Mouse (Mus musculus) liver, embryonic 15.5 days (tissue): ENCODE measurements around the gene Wdr18. TPM values are rescaled to one million over a fixed set of nuclear protein-coding genes. Genes with fewer than 3 reads are reported as not detected.

Experiments used
- ATAC-seq: fragments of 200-750 bp; cut with Nextera tagmentation; 2 replicates; pipeline ENCODE4 v1.8.0; 2017; ENCODE audit warnings: moderate number of reproducible peaks, mild to moderate bottlenecking, moderate library complexity; ENCODE audit not compliant: insufficient read depth
- H3K27ac ChIP-seq: fragments of 300-500 bp; sonication (generic); replicated peaks from 2 replicates; pipeline ENCODE4 v1.5.1; 2015; ENCODE audit warnings: mild to moderate bottlenecking, inconsistent platforms
- H3K27me3 ChIP-seq: fragments of 300-500 bp; sonication (generic); 2 replicates; pipeline ENCODE4 v1.6.1; 2015; ENCODE audit warnings: mild to moderate bottlenecking, inconsistent platforms
- H3K36me3 ChIP-seq: fragments of 300-500 bp; sonication (generic); replicated peaks from 2 replicates; pipeline ENCODE4 v1.6.1; 2015; ENCODE audit warnings: moderate library complexity, mild to moderate bottlenecking, inconsistent platforms
- H3K4me1 ChIP-seq: fragments of 300-500 bp; sonication (generic); replicated peaks from 2 replicates; pipeline ENCODE4 v1.6.1; 2015; ENCODE audit warnings: inconsistent platforms
- H3K4me2 ChIP-seq: fragments of 300-500 bp; sonication (generic); 2 replicates; pipeline ENCODE4 v1.6.1; 2015; ENCODE audit warnings: moderate library complexity, mild to moderate bottlenecking, inconsistent platforms
- H3K4me3 ChIP-seq: fragments of 300-500 bp; sonication (generic); replicated peaks from 2 replicates; pipeline ENCODE4 v1.5.1; 2015; ENCODE audit warnings: mild to moderate bottlenecking, inconsistent platforms
- H3K9ac ChIP-seq: fragments of 300-500 bp; sonication (generic); 2 replicates; pipeline ENCODE4 v1.6.1; 2015; ENCODE audit warnings: moderate library complexity, mild to moderate bottlenecking, inconsistent platforms
- H3K9me3 ChIP-seq: fragments of 300-500 bp; sonication (generic); replicated peaks from 2 replicates; pipeline ENCODE4 v1.6.1; 2016; ENCODE audit warnings: inconsistent platforms
- WGBS: fragments of 180-500 bp; shearing (Covaris S2); methylation state at CpG from one replicate; pipeline ENCODE4 v1.1.7; 2015; ENCODE audit warnings: mixed read lengths; ENCODE audit not compliant: insufficient replicate concordance; 5-methylcytosine and 5-hydroxymethylcytosine counted together
- polyA plus RNA-seq: library from polyadenylated mRNA; unstranded; fragments of >200 nt; fragmentation: Nextera tagmentation; extraction: Ambion mirVana; gene quantifications from 2 replicates; pipeline ENCODE4 v1.2.1, GENCODE M21; 2015

The Wdr18 gene
- polyA plus RNA-seq, 1 experiment from 2014 or later: 48.4 TPM

DNA sequence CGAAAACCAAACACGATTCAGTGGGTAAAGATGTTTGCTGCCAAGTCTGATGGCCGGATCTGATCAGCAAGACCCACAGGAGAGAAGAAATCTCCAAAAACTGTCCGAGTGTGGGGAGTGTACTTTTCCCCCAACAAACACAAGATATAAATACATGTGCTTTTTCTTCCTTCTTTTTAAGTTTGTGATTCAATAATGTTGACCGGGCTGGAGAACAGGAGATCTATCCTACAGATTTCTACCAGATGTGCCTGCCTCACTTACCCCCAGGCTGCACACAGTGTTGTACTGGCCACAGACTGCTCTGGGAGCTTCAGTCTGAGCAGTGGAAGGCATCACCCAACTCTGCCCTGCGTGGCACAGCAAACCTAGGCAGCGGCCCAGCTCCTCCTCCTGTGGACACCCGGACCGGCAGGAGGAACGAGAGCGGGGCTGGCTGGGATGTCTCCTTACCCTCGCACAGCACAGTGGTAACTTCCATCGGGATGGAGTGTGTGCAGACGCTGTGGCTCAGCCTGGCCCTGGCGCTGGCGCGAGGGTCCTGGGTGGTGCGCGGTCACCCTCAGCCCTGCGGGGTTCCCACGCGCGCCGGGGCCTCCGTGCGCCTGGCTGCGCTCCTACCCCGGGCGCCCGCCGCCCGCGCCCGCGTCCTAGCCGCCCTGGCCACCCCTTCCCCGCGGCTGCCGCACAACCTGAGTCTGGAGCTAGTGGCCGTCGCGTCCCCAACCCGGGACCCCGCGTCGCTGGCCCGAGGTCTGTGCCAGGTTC lies 10.6 kb downstream of the Wdr18 start, which contains the start of gene Grin3b:
Grin3b (plus strand) TSS at position 301 of the 768 bp plus-strand sequence.
- H3K9ac ChIP-seq: no peak within 1 kb of the TSS
- peaks cover 53% of the 10 kb centered on the region for H3K27me3 ChIP-seq
- no peak within 1 kb of the TSS for H3K27ac ChIP-seq
- peaks cover 5% of the 10 kb centered on the region; the same call in 1 of the 2 replicates for H3K4me1 ChIP-seq
- no peaks in the 10 kb centered on the region for H3K9me3 ChIP-seq
- ATAC-seq: no peak
- H3K4me2 ChIP-seq: peak within 1 kb of the TSS; percentile 44
- 7% methylated on average over 46 of the region's 47 CpGs for WGBS
- peaks cover 33% of the 10 kb centered on the region for H3K36me3 ChIP-seq
- peak within 1 kb of the TSS; percentile 14 for H3K4me3 ChIP-seq

DNA sequence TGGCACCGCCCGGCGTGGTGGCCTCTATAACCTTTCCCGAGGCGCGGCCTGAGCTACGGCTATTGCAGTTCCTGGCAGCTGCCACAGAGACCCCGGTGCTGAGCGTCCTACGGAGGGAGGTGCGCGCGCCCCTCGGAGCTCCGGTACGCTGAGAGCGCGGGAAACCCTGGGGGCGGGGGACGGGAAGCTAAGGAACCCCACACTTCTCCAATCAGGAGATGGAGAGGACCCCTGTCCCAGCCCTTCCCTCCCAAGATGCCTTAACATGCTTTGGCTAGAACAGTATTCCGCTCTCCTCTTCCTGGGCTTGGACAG lies 11.2 kb downstream of the Wdr18 start:
- Histone ChIP-seq H3K4me2 (peak overlapping the region; percentile 44), H3K27ac (no peak overlapping the region), H3K27me3 (peaks cover 53% of the 10 kb centered on the region), H3K4me1 (peaks cover 5% of the 10 kb centered on the region; the same call in 1 of the 2 replicates), H3K36me3 (peaks cover 33% of the 10 kb centered on the region), H3K4me3 (peak overlapping the region; percentile 14), H3K9ac (no peak overlapping the region), H3K9me3 (peaks cover 1% of the 10 kb centered on the region)
- no peak for ATAC-seq
- WGBS: 5% methylated on average over 21 of the region's 21 CpGs

DNA sequence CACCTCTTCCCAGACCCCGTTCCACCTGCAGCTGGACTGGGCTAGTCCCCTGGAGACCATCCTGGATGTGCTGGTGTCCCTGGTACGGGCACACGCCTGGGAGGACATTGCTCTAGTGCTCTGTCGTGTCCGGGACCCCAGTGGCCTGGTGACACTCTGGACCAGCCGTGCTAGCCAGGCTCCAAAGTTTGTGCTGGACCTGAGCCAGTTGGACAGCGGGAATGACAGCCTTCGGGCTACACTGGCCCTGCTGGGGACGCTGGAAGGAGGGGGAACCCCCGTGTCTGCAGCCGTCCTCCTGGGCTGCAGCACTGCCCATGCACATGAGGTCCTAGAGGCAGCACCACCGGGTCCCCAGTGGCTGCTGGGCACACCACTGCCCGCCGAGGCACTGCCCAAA lies 12.9 kb downstream of the Wdr18 start:
- WGBS: 53% methylated on average over 14 of the region's 14 CpGs
- peaks cover 5% of the 10 kb centered on the region; the same call in 1 of the 2 replicates for H3K4me1 ChIP-seq

DNA sequence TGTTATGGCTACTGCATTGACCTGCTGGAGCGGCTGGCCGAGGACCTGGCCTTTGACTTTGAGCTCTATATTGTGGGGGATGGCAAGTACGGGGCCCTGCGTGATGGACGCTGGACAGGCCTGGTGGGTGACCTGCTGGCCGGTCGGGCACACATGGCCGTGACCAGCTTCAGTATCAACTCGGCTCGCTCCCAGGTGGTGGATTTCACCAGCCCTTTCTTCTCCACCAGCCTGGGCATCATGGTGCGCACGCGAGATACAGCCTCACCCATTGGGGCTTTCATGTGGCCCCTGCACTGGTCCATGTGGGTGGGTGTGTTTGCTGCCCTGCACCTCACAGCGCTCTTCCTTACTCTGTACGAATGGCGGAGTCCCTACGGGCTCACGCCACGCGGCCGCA lies 14.1 kb downstream of the Wdr18 start:
- H3K36me3 ChIP-seq: peaks cover 42% of the 10 kb centered on the region

More for the DNA sequence above, 12.9 kb downstream of the Wdr18 start:
- peaks cover 33% of the 10 kb centered on the region for H3K36me3 ChIP-seq
- H3K9ac ChIP-seq: no peak overlapping the region
- H3K9me3 ChIP-seq: peaks cover 18% of the 10 kb centered on the region
- no peak overlapping the region for H3K27ac ChIP-seq
- ATAC-seq: no peak
- peaks cover 53% of the 10 kb centered on the region for H3K27me3 ChIP-seq
- no peak overlapping the region for H3K4me3 ChIP-seq
- H3K4me2 ChIP-seq: no peak overlapping the region

DNA sequence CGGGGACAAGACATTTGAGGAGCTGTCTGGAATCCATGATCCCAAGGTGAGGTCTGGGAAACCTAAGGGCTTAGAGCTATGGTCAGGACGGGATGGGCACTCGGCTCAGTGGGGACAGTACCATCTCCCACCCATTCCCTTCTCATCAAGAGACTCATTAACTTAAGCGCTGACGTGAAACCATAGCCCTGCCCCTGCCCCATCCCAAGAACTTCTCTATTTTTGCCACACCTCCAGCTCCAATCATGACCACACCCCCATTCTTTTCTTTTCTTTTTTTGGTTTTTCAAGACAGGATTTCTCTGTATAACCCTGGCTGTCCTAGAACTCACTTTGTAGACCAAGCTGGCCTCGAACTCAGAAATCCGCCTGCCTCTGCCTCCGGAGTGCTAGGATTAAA lies 14.7 kb downstream of the Wdr18 start:
- peaks cover 5% of the 10 kb centered on the region; the same call in 1 of the 2 replicates for H3K4me1 ChIP-seq
- peaks cover 18% of the 10 kb centered on the region for H3K9me3 ChIP-seq
- peaks cover 47% of the 10 kb centered on the region for H3K36me3 ChIP-seq
- 65% methylated on average over 8 of the region's 8 CpGs for WGBS
- H3K4me3 ChIP-seq: no peak overlapping the region
- no peak overlapping the region for H3K9ac ChIP-seq
- no peak for ATAC-seq
- no peak overlapping the region for H3K27ac ChIP-seq
- peaks cover 43% of the 10 kb centered on the region for H3K27me3 ChIP-seq
- no peak overlapping the region for H3K4me2 ChIP-seq

More for the DNA sequence above, 14.1 kb downstream of the Wdr18 start:
- ATAC-seq: no peak
- no peak overlapping the region for H3K27ac ChIP-seq
- 87% methylated on average over 21 of the region's 21 CpGs for WGBS
- H3K4me3 ChIP-seq: no peak overlapping the region
- peaks cover 18% of the 10 kb centered on the region for H3K9me3 ChIP-seq
- peaks cover 5% of the 10 kb centered on the region; the same call in 1 of the 2 replicates for H3K4me1 ChIP-seq
- H3K27me3 ChIP-seq: peaks cover 49% of the 10 kb centered on the region
- no peak overlapping the region for H3K4me2 ChIP-seq
- no peak overlapping the region for H3K9ac ChIP-seq

DNA sequence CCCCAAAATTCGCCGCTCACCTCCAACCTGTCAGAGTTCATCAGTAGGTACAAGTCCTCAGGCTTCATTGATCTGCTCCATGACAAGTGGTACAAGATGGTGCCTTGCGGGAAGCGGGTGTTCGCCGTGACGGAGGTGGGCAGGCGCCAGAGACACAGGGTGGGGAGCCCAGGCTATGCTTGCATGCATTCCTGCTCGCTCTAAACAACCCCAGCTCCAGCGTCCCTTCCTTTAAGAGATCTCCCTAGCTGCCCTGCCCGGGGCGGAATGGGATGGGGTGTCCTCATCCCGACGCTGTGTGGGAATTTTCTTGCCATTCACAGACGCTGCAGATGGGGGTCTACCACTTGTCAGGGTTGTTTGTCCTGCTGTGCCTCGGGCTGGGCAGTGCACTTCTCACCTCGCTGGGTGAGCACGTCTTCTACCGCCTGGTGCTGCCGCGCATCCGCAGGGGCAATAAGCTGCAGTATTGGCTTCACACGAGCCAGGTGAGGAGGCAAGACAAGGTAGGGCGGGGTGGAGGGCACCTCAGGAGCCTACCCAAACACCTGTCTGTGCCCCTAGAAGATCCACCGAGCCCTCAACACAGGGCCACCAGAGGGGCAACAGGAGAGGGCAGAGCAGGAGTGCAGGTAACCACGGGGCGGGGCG lies 16.2 kb downstream of the Wdr18 start:
- peaks cover 15% of the 10 kb centered on the region; the same call in 1 of the 2 replicates for H3K4me1 ChIP-seq
- peaks cover 18% of the 10 kb centered on the region for H3K9me3 ChIP-seq
- WGBS: 89% methylated on average over 28 of the region's 28 CpGs
- no peak overlapping the region for H3K4me2 ChIP-seq
- peaks cover 28% of the 10 kb centered on the region for H3K27me3 ChIP-seq
- ATAC-seq: no peak
- H3K9ac ChIP-seq: no peak overlapping the region
- peaks cover 57% of the 10 kb centered on the region for H3K36me3 ChIP-seq
- H3K27ac ChIP-seq: no peak overlapping the region
- H3K4me3 ChIP-seq: no peak overlapping the region

DNA sequence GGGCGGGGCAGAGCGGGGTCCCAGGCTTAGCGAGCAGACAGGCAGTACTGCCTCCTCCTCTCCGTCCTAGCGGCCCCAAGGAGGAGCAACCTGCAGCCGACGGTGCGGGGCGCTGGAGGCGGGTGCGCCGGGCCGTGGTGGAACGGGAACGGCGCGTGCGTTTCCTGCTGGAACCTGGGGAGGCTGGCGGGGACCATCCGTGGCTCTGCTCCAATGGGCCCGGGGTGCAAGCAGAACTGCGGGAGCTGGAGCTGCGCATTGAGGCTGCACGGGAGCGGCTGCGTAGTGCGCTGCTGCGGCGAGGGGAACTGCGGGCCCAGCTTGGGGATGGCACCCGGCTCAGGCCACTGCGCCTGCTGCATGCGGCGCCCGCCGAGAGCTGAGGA lies 16.8 kb downstream of the Wdr18 start:
- Histone ChIP-seq H3K9me3 (peaks cover 18% of the 10 kb centered on the region), H3K4me1 (peaks cover 19% of the 10 kb centered on the region), H3K36me3 (peaks cover 61% of the 10 kb centered on the region), H3K4me2 (no peak overlapping the region), H3K4me3 (no peak overlapping the region), H3K27ac (no peak overlapping the region), H3K9ac (no peak overlapping the region), H3K27me3 (peaks cover 23% of the 10 kb centered on the region)
- no peak for ATAC-seq
- 91% methylated on average over 36 of the region's 36 CpGs for WGBS

DNA sequence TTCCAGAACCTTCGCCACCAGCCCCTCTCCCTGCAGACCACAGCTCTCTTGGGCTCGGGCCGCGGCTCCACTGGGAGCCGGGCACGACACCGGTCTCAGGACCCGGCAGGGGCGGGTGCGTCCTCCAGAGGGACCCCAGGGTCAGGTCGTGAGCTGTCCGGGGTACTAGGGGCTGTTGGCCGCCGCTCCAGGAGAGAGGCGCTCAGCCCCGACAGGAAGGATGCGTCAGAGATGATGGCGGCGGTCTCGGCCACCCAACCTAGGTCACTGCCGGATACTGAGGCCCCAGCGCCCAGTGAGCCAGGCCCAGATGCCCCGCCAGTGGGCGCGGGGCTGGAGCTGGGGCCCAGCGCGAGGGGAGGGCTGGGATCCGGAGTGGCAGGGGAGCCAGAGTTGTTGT lies 17.4 kb downstream of the Wdr18 start:
- no peak for ATAC-seq
- Histone ChIP-seq H3K27ac (no peak overlapping the region), H3K4me2 (no peak overlapping the region), H3K27me3 (peaks cover 17% of the 10 kb centered on the region), H3K36me3 (peaks cover 61% of the 10 kb centered on the region), H3K4me3 (no peak overlapping the region), H3K4me1 (peaks cover 23% of the 10 kb centered on the region), H3K9ac (no peak overlapping the region), H3K9me3 (peaks cover 18% of the 10 kb centered on the region)
- 90% methylated on average over 28 of the region's 28 CpGs for WGBS

DNA sequence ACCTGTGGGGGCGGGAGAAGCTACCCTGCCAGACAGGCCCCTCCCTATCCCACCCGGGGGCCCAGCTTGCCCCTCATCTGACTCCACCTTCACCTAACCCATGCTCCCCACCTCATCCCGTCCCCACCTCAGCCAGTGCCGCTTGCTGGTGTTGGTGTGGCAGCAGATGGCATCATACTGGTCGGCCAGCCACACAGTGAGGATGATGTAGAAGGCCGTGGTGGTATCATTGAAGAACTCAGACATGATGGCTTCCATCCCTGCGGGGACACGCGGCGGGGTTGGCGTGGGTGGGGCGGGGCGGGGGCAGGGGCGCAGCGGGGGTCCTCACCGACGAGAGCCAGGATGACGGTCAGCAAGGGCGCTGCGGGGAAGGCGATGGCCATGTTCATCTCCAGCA lies 18.1 kb downstream of the Wdr18 start:
- peaks cover 9% of the 10 kb centered on the region for H3K27me3 ChIP-seq
- H3K27ac ChIP-seq: no peak overlapping the region
- no peak overlapping the region for H3K4me3 ChIP-seq
- H3K4me2 ChIP-seq: no peak overlapping the region
- H3K36me3 ChIP-seq: peaks cover 61% of the 10 kb centered on the region
- peaks cover 31% of the 10 kb centered on the region for H3K4me1 ChIP-seq
- 94% methylated on average over 21 of the region's 21 CpGs for WGBS
- H3K9ac ChIP-seq: no peak overlapping the region
- H3K9me3 ChIP-seq: peaks cover 18% of the 10 kb centered on the region
- ATAC-seq: no peak

DNA sequence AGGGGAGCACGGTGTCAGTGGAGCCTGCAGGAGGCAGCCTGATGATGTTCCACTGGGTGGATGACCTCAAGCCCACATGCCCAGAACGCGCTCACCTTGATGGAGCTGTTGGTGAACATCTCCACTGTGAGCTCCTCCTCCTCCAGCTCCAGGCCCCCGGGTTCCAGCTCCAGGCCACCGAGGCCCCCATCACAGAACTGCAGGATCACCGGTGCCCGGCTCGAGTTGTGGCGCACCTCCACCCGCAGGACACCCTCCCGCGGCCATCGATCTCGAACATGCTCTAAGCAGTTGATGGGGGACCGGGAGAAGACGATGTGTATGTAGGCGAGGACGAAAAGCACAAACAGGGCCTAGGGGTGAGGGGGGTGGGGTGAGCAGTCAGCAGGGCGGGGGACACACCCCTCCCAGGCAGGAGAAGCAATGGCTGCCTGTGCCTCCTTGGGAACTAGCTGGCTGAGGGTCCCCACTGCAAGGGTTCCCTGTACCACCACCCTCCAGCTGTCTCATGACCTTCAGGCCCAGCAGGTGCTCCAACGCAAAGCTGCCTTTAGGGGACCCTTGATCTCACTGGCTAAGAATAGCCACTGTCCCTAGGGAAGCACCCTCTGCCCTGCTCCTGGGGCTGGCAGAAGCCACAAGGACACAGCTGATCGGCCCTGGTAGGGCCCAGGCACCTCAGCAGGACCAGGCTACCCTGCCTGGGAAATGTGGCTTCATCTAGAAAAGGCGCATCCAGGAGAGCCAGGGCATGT lies 19.6 kb downstream of the Wdr18 start:
- 84% methylated on average over 22 of the region's 22 CpGs for WGBS
- Histone ChIP-seq H3K27me3 (no peaks in the 10 kb centered on the region), H3K36me3 (peaks cover 61% of the 10 kb centered on the region)

DNA sequence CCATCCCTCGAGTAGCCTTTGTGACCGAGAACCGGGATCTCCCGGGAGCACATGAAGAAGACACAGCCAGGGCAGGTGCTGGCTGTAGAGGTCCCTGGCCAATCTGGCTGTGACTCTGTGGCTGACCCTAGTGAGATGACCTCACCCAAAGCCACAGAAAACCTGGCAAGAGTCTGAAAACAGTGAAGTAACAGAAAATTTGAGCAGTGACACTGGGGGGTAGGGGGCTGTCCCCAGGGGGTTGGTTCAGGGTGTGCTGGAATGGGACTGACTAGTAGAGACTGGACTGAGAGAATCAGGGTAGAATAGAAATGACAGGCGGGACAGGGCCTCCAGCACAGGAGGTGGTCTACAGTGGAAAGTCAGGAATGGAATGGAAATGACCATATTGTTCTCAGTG lies 23.3 kb downstream of the Wdr18 start:
- H3K27me3 ChIP-seq: peaks cover 11% of the 10 kb centered on the region
- peak overlapping the region; percentile 88 for H3K9ac ChIP-seq
- peaks cover 28% of the 10 kb centered on the region for H3K36me3 ChIP-seq
- H3K9me3 ChIP-seq: no peaks in the 10 kb centered on the region
- peaks cover 71% of the 10 kb centered on the region for H3K4me1 ChIP-seq
- ATAC-seq: no peak
- peak overlapping the region; percentile 87 for H3K4me3 ChIP-seq
- H3K4me2 ChIP-seq: peak overlapping the region; percentile 91
- 76% methylated on average over 5 of the region's 5 CpGs for WGBS
- peak overlapping the region; percentile 99 for H3K27ac ChIP-seq

More for the DNA sequence above, 19.6 kb downstream of the Wdr18 start:
- Histone ChIP-seq H3K9me3 (peaks cover 18% of the 10 kb centered on the region), H3K4me1 (peaks cover 42% of the 10 kb centered on the region), H3K9ac (no peak overlapping the region), H3K27ac (no peak overlapping the region), H3K4me3 (no peak overlapping the region), H3K4me2 (no peak overlapping the region)
- ATAC-seq: no peak
